Mouse (Mus musculus) limb, embryonic 14.5 days (tissue): Measurements from ENCODE around the gene Hlcs. TPM values are rescaled to one million over a fixed set of nuclear protein-coding genes. Genes with fewer than 3 reads are reported as not detected.
A peak's percentile ranks its signal among the peaks of the same experiment; 100 is the strongest.

ENCODE experiments used
- ATAC-seq: fragments of 200-750 bp; cut with Nextera tagmentation; 2 replicates; pipeline ENCODE4 v1.8.0; 2017; ENCODE audit warnings: low read depth, moderate number of reproducible peaks, moderate TSS enrichment; ENCODE audit not compliant: low FRiP score
- DNase-seq: peaks from one replicate; pipeline ENCODE4 v3.0.0-alpha.2; 2015; ENCODE audit warnings: low spot score
- H3K27ac ChIP-seq: fragments of 300-500 bp; sonication (generic); replicated peaks from 2 replicates; pipeline ENCODE4 v1.5.1; 2014; ENCODE audit warnings: low read depth, mild to moderate bottlenecking, low read length, moderate library complexity, mixed read lengths
- H3K27me3 ChIP-seq: fragments of 300-500 bp; sonication (generic); 2 replicates; pipeline ENCODE4 v1.6.1; 2014; ENCODE audit warnings: low read length, mixed read lengths; ENCODE audit not compliant: control insufficient read depth, insufficient read depth
- H3K36me3 ChIP-seq: fragments of 300-500 bp; sonication (generic); 2 replicates; pipeline ENCODE4 v1.6.1; 2014; ENCODE audit warnings: mild to moderate bottlenecking, low read length, moderate library complexity, mixed read lengths; ENCODE audit not compliant: control insufficient read depth, insufficient read depth
- H3K4me1 ChIP-seq: fragments of 300-500 bp; sonication (generic); 2 replicates; pipeline ENCODE4 v1.6.1; 2014; ENCODE audit warnings: antibody characterized with exemption, low read length, mixed read lengths; ENCODE audit not compliant: control insufficient read depth, insufficient read depth
- H3K4me2 ChIP-seq: fragments of 300-500 bp; sonication (generic); replicated peaks from 2 replicates; pipeline ENCODE4 v1.6.1; 2014; ENCODE audit warnings: low read depth, mild to moderate bottlenecking, low read length, moderate library complexity; ENCODE audit not compliant: severe bottlenecking
- H3K4me3 ChIP-seq: fragments of 300-500 bp; sonication (generic); replicated peaks from 2 replicates; pipeline ENCODE4 v1.5.1; 2014; ENCODE audit warnings: low read length
- H3K9ac ChIP-seq: fragments of 300-500 bp; sonication (generic); 2 replicates; pipeline ENCODE4 v1.6.1; 2014; ENCODE audit warnings: mild to moderate bottlenecking, low read depth, low read length, moderate library complexity; ENCODE audit not compliant: severe bottlenecking
- H3K9me3 ChIP-seq: fragments of 300-500 bp; sonication (generic); 2 replicates; pipeline ENCODE4 v1.6.1; 2016; ENCODE audit warnings: low read length; ENCODE audit not compliant: control insufficient read depth
- POLR2A ChIP-seq: fragments of 200-500 bp; IDR thresholded peaks from 2 replicates; pipeline ENCODE4 v1.8.0; 2012; ENCODE audit warnings: inconsistent platforms, mild to moderate bottlenecking, moderate library complexity, borderline replicate concordance; ENCODE audit not compliant: insufficient read depth, insufficient read length; ENCODE audit errors: extremely low read depth
- WGBS: fragments of 180-500 bp; shearing (Covaris S2); extraction: QIAGEN DNeasy Blood & Tissue Kit; methylation state at CpG from one replicate; pipeline ENCODE4 v1.1.7; 2014; 5-methylcytosine and 5-hydroxymethylcytosine counted together
- polyA plus RNA-seq, 2 experiments: library from polyadenylated mRNA; depleted of rRNA in 1 of 2; stranded (reverse) in 1 of 2; unstranded in 1 of 2; fragments of >200 nt; fragmentation: Nextera tagmentation in 1 of 2; extraction: Ambion mirVana in 1 of 2; gene quantifications; 2 replicates each; pipeline versions ENCODE4 v1.2.1 to v1.2.3; 2012 to 2014

Gene Hlcs
- polyA plus RNA-seq, 2 experiments, result 6.3 to 7.1 TPM

- Histone ChIP-seq H3K9me3 (no peaks in the 10 kb centered on the region), H3K9ac (no peak overlapping the region), H3K4me1 (peaks cover 20% of the 10 kb centered on the region), H3K4me3 (no peak overlapping the region; the same call in 1 of the 2 replicates), H3K27me3 (peaks cover 93% of the 10 kb centered on the region), H3K4me2 (peak overlapping the region; percentile 71; the same call in 1 of the 2 replicates), H3K27ac (no peak overlapping the region), H3K36me3 (no peaks in the 10 kb centered on the region)
- ATAC-seq (no peak), DNase-seq (no peak)
- no peak for TF ChIP-seq POLR2A
- WGBS, result 3% methylated on average over 46 of the region's 46 CpGs
Measured at GRCm38 (mm10) chr16:94082960-94083847, 230.2 kb downstream of the Hlcs start.

DNA sequence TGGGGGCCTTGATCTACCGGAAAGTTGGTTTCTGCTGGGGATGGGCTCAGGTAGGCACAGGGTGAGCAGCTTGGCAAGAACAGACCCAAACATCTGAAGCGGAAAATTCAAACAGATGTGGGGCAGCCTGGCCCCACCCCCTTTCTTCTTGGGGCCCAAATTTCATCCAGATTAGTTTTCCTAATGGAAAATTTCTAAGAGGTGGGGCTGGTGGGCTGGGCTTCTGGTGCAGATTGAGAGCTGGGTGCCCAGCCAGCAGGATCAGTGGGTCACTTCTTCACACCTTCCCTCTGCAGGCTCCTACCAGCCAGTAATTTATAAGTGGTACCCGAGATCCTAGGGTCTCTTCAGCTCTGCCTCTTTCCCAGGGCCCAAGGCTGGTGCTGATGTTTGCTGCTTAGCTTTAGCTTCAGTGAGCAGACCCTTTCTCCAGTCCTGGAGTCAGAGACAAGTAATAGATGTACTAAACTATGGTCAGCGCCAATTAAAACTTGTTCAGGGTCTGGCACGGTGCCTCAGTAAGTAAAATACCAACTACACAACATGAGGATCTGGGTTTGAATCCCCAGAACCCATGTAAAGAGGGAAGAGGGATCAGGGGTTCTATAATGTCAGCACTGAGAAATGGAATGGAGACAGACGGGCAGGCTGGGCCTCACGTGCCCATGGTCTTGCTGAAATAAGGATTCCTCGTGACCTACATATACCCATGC is 231.2 kb downstream of the Hlcs start:
- no peak for DNase-seq
- WGBS, result 7% methylated on average over 8 of the region's 8 CpGs

DNA sequence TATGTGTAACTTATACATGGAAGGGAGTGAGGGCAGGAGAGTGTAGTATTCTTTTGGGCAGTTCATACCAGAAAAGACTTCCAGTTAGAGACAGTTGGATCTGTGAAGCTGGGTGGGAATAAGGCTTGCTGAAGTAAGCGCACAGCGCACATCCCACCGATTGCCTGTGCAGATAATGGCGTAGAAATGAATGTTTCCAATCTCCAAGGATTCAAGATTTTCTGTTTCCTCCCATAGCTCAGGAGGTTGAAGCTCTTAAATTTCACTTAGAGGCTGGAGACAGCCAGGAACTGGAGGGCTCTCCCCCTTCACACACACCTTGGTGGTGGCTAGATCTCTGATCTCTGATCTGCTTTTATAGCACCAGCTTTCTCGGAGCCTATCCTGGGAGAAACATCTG is 231.8 kb downstream of the Hlcs start:
- no peaks in the 10 kb centered on the region for H3K9me3 ChIP-seq
- DNase-seq, result no peak
- H3K4me1 ChIP-seq, result peaks cover 20% of the 10 kb centered on the region
- H3K4me3 ChIP-seq, result no peak overlapping the region
- H3K9ac ChIP-seq, result no peak overlapping the region
- WGBS, result 17% methylated on average over 5 of the region's 5 CpGs
- no peak for ATAC-seq
- peaks cover 95% of the 10 kb centered on the region for H3K27me3 ChIP-seq
- no peaks in the 10 kb centered on the region for H3K36me3 ChIP-seq
- TF ChIP-seq POLR2A, result no peak
- no peak overlapping the region for H3K27ac ChIP-seq
- H3K4me2 ChIP-seq, result no peak overlapping the region

More for the DNA sequence above, 231.2 kb downstream of the Hlcs start:
- no peak overlapping the region for H3K4me3 ChIP-seq
- no peak for TF ChIP-seq POLR2A
- peaks cover 20% of the 10 kb centered on the region for H3K4me1 ChIP-seq
- H3K27me3 ChIP-seq, result peaks cover 95% of the 10 kb centered on the region
- no peaks in the 10 kb centered on the region for H3K36me3 ChIP-seq
- no peak overlapping the region for H3K4me2 ChIP-seq
- no peak overlapping the region for H3K9ac ChIP-seq
- H3K27ac ChIP-seq, result no peak overlapping the region
- H3K9me3 ChIP-seq, result no peaks in the 10 kb centered on the region
- ATAC-seq, result no peak

- peak; percentile 44; the same call in 1 of the 2 replicates for ATAC-seq
- H3K36me3 ChIP-seq, result no peaks in the 10 kb centered on the region
- TF ChIP-seq POLR2A, result no peak
- H3K9ac ChIP-seq, result no peak overlapping the region
- peaks cover 93% of the 10 kb centered on the region for H3K27me3 ChIP-seq
- peaks cover 13% of the 10 kb centered on the region for H3K4me1 ChIP-seq
- 0 out of 2 replicates have a peak overlapping the region, but pooled peaks have one; percentile 15 for H3K4me3 ChIP-seq
- no peaks in the 10 kb centered on the region for H3K9me3 ChIP-seq
- H3K4me2 ChIP-seq, result no peak overlapping the region
- no peak overlapping the region for H3K27ac ChIP-seq
- WGBS, result 5% methylated on average over 13 of the region's 13 CpGs
- no peak for DNase-seq
Measured at GRCm38 (mm10) chr16:94079856-94080555, 233.4 kb downstream of the Hlcs start.
